Mouse (Mus musculus) heart, adult 2 months (tissue): Measurements from ENCODE around the gene Pomgnt1. TPM values are rescaled to one million over a fixed set of nuclear protein-coding genes. Genes with fewer than 3 reads are reported as not detected.
A peak's percentile ranks its signal among the peaks of the same experiment; 100 is the strongest.

Experiments used
- DNase-seq, 2 experiments: peaks; one replicate each; pipeline ENCODE4 v3.0.0; 2021
- H3K27ac ChIP-seq: fragments of 200-600 bp; 2 replicates; pipeline ENCODE4 v1.8.1; 2022
- H3K27me3 ChIP-seq: fragments of 200-500 bp; 2 replicates; pipeline ENCODE4 v1.6.1; 2012; ENCODE audit warnings: mild to moderate bottlenecking, low read length, inconsistent platforms, mixed read lengths; ENCODE audit not compliant: control insufficient read depth, insufficient read depth
- H3K36me3 ChIP-seq: fragments of 200-500 bp; 2 replicates; pipeline ENCODE4 v1.6.1; 2012; ENCODE audit warnings: low read length, inconsistent platforms; ENCODE audit not compliant: control insufficient read depth, insufficient read depth
- H3K4me1 ChIP-seq: fragments of 200-500 bp; 2 replicates; pipeline ENCODE4 v1.6.1; 2011; ENCODE audit warnings: low read length; ENCODE audit not compliant: control insufficient read depth, insufficient read depth
- H3K4me3 ChIP-seq: fragments of 200-600 bp; 2 replicates; pipeline ENCODE4 v1.8.1; 2022
- H3K79me2 ChIP-seq: fragments of 200-500 bp; replicated peaks from 2 replicates; pipeline ENCODE4 v1.6.1; 2012; ENCODE audit warnings: mild to moderate bottlenecking, inconsistent platforms, low read length, moderate library complexity, mixed read lengths; ENCODE audit not compliant: control insufficient read depth, insufficient read depth
- H3K9ac ChIP-seq: fragments of 200-500 bp; 2 replicates; pipeline ENCODE4 v1.6.1; 2012; ENCODE audit warnings: low read depth, mild to moderate bottlenecking, control low read depth, inconsistent platforms, low read length, mixed read lengths
- CTCF ChIP-seq: fragments of 200-600 bp; IDR thresholded peaks from 2 replicates; pipeline ENCODE4 v1.8.1; 2022; ENCODE audit warnings: antibody characterized with exemption, mild to moderate bottlenecking, moderate library complexity
- EP300 ChIP-seq: fragments of 200-500 bp; IDR thresholded peaks from 2 replicates; pipeline ENCODE4 v1.6.1; 2011; ENCODE audit warnings: low read depth, low read length, control low read depth; ENCODE audit not compliant: insufficient read depth
- POLR2A ChIP-seq: fragments of 200-500 bp; IDR thresholded peaks from 2 replicates; pipeline ENCODE4 v1.6.1; 2011; ENCODE audit warnings: mild to moderate bottlenecking, low read depth, low read length, control low read depth; ENCODE audit not compliant: insufficient read depth
- WGBS: fragments of 180-500 bp; shearing (Covaris S2); methylation state at CpG from one replicate; pipeline ENCODE4 v1.1.7; 2018; 5-methylcytosine and 5-hydroxymethylcytosine counted together
- intact Hi-C: fragments of 180-260 bp; cut with DNase I; formaldehyde crosslinking; loops from one replicate; pipeline ENCODE4 v1.15.1; 2025
- polyA plus RNA-seq: library from polyadenylated mRNA; depleted of rRNA; stranded (reverse); fragments of >200 nt; gene quantifications from 2 replicates; pipeline ENCODE4 v1.2.3, GENCODE M21; 2012
- total RNA-seq, 2 experiments: library from RNA; stranded (reverse); gene quantifications; 2 replicates each; pipeline ENCODE4 v1.2.3; 2021

The Pomgnt1 gene
- total and polyA plus RNA-seq, 3 experiments = 44.4 to 59.5 (median 52.7) TPM

DNA sequence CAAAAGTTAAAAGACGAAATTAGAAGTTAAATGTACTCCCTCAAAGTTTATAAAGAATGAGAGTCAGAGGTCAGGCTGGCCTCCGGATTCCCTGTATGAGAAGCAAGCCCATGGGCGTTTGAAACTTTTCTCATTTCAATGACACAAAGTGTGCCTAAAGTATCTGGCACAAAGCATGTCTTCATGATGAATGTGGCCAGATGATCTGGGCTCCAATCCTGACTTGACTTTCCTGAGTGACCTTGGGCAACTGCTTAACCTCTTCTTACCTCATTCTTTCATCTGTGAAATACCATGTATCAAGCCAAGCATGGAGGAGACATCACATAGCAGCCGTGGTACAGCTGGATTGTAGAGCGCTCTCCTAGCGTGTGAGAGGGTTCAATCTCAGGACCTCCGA, 18.6 kb downstream of the Pomgnt1 start:
- Histone ChIP-seq H3K9ac (no peak overlapping the region), H3K27me3 (no peaks in the 10 kb centered on the region), H3K36me3 (no peaks in the 10 kb centered on the region), H3K4me1 (peaks cover 5% of the 10 kb centered on the region), H3K79me2 (no peaks in the 10 kb centered on the region), H3K4me3 (no peak overlapping the region), H3K27ac (no peak overlapping the region)
- intact Hi-C loops = no loop called here
- WGBS = 85% methylated on average over 7 of the region's 7 CpGs
- TF ChIP-seq POLR2A (no peak), CTCF (no peak), EP300 (no peak)
- DNase-seq = no peak

DNA sequence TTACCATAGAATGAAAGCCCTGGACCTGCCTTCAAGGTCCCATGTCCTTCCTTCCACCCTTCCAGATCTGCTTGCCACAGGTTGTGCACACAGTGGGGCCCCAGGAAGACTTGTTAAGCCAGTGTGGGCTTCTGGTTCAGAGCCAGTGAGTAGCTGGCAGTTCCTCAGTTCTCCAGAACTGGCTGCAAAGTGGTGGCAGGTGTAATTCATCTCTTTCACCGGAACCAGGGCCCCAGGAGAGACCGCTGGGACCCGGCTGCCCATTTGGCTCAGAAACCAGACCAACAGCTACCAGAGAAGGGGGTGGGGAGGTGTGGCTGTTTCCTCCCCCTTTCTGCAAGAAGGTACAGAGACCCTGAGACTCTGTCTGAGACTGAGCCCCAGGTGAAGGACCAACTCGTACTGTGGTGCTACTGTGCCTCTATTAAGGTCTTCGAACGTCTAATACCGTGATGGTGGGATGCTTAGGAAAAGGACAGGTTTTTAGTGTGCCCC, 19.7 kb downstream of the Pomgnt1 start:
- 17% methylated on average over 7 of the region's 7 CpGs for WGBS
- Histone ChIP-seq H3K9ac (peak overlapping the region; percentile 42; the same call in 1 of the 2 replicates), H3K4me3 (peak overlapping the region; percentile 18), H3K27me3 (no peaks in the 10 kb centered on the region), H3K36me3 (no peaks in the 10 kb centered on the region), H3K4me1 (peaks cover 5% of the 10 kb centered on the region), H3K27ac (no peak overlapping the region; the same call in 1 of the 2 replicates), H3K79me2 (no peaks in the 10 kb centered on the region)
- no peak for TF ChIP-seq POLR2A
- TF ChIP-seq CTCF = no peak
- no peak for TF ChIP-seq EP300
- DNase-seq = peak; percentile 32 to 47
- intact Hi-C loops = no loop called here

- intact Hi-C loops = no loop called here
- Histone ChIP-seq H3K79me2 (no peaks in the 10 kb centered on the region), H3K27me3 (no peaks in the 10 kb centered on the region), H3K9ac (peak overlapping the region; percentile 92), H3K27ac (peak overlapping the region; percentile 76), H3K4me1 (peaks cover 5% of the 10 kb centered on the region), H3K36me3 (no peaks in the 10 kb centered on the region), H3K4me3 (peak overlapping the region; percentile 83)
- TF ChIP-seq POLR2A = 0 out of 2 replicates have a peak, but pooled peaks have one; percentile 8
- no peak for TF ChIP-seq CTCF
- no peak for TF ChIP-seq EP300
- 2% methylated on average over 42 of the region's 47 CpGs for WGBS
- DNase-seq = peak; percentile 80 to 87
These were observed 20.5 kb downstream of the Pomgnt1 start for GRCm38 (mm10) chr4:116143891-116144717.

DNA sequence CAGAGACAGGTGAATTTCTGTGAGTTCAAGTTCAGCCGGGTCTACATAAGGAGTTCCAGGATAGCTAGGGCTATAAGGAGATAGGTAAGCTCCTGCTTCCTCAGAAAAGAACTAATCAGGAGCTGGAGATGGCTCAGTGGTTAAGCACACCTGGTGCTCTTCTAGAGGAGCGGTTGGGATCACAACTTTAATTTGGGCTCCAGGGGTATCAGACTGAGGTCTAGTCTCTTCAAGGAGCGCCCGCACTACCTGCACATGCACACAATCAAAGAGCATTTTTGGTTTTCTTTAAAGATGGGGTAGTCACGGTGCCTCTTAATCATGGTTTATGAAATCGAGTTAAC, 26.1 kb downstream of the Pomgnt1 start:
- intact Hi-C loops = loop anchor here (5.0 kb wide), 1 partner anchor 72 kb away; the partner anchor contains the start of genes Lrrc41 and Uqcrh
- H3K79me2 ChIP-seq = 0 out of 2 replicates have a peak, but pooled peaks cover 2% of the 10 kb centered on the region
- no peaks in the 10 kb centered on the region for H3K36me3 ChIP-seq
- H3K27me3 ChIP-seq = no peaks in the 10 kb centered on the region
- no peak for TF ChIP-seq POLR2A
- H3K27ac ChIP-seq = peak overlapping the region; percentile 95
- DNase-seq = no peak
- peak overlapping the region; percentile 99 for H3K9ac ChIP-seq
- WGBS = 21% methylated on average over 6 of the region's 6 CpGs
- peak overlapping the region; percentile 87 for H3K4me3 ChIP-seq
- peaks cover 2% of the 10 kb centered on the region for H3K4me1 ChIP-seq

DNA sequence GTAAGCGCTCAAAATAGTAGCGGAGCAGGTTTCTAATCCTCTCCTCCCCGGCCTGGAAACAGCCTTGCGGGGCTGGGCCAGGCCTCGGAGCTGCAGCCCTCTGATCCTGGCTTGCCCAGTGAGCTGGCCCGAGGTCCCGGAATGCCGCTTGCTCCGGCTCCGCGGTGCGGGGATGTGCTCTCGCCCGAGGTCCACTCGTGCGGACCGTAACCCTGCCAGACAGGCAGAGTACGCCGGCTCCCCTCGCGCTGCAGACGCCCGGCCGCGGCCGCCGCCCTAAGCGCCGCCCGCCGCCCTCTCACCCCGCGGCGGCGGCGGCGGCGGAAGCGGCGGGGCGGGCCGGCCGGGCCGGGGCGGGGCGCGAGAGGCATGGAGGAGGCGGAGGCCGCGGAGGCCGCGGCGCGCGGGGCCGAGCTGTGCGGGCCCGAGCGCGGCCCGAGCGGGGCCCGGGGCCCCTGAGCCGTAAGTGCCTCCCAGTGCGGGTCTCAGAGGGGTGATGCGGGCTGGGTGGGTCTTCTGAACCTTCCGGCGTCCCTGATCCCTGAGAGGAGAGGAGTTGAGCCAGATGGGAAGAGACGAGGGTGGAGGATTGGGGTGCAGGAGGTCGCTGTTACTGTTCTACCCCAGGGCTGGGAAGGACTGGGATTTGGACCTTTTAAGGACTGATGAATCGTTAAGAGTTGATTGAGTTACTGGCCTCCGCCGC, 26.7 kb downstream of the Pomgnt1 start:
- peak overlapping the region; percentile 99 for H3K9ac ChIP-seq
- no peaks in the 10 kb centered on the region for H3K36me3 ChIP-seq
- DNase-seq = peak; percentile 85 to 87
- H3K27ac ChIP-seq = peak overlapping the region; percentile 95
- intact Hi-C loops = no loop called here
- peak overlapping the region; percentile 87 for H3K4me3 ChIP-seq
- no peaks in the 10 kb centered on the region for H3K27me3 ChIP-seq
- H3K4me1 ChIP-seq = peaks cover 2% of the 10 kb centered on the region
- no peak for TF ChIP-seq EP300
- peak; percentile 81 for TF ChIP-seq POLR2A
- no peak for TF ChIP-seq CTCF
- H3K79me2 ChIP-seq = 0 out of 2 replicates have a peak, but pooled peaks cover 2% of the 10 kb centered on the region
- 5% methylated on average over 48 of the region's 73 CpGs for WGBS

DNA sequence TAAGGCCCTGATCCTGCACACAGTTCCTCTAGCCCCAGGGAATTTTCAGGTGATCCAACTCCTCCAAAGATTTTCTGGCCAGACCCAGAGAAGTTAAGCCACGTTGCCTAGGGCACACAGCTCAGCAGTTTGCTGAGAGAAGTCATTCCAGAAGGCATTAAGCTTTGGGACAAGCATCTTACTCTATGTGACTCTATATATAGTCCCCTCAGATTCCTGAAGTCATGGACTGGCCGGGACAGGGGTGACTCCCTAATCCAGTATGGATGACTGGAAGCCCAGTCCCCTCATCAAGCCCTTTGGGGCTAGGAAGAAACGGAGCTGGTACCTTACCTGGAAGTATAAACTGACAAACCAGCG, 27.2 kb downstream of the Pomgnt1 start:
- Histone ChIP-seq H3K27ac (peak overlapping the region; percentile 91), H3K79me2 (0 out of 2 replicates have a peak, but pooled peaks cover 2% of the 10 kb centered on the region), H3K4me1 (peaks cover 2% of the 10 kb centered on the region), H3K27me3 (no peaks in the 10 kb centered on the region), H3K36me3 (no peaks in the 10 kb centered on the region), H3K9ac (peak overlapping the region; percentile 93), H3K4me3 (peak overlapping the region; percentile 82)
- TF ChIP-seq CTCF (no peak), POLR2A (no peak), EP300 (no peak)
- intact Hi-C loops = no loop called here
- DNase-seq = no peak
- WGBS = 12% methylated on average over 4 of the region's 4 CpGs
